Mouse (Mus musculus): ENCODE data around the gene Tns2. TPM values are rescaled to one million over a fixed set of nuclear protein-coding genes. Genes with fewer than 3 reads are reported as not detected.

Gene Tns2
- polyA plus RNA-seq, 1 experiment from 2014 or later, result 48.3 TPM

- ATAC-seq (ENCODE audit: insufficient read depth), result peak; percentile 26; the same call in 1 of the 2 replicates
- no peak for DNase-seq
- Histone ChIP-seq H3K36me3 (ENCODE audit: insufficient read depth) (no peaks in the 10 kb centered on the region), H3K4me3 (ENCODE audit: low read depth, low read length) (peak overlapping the region; percentile 72), H3K9me3 (ENCODE audit: low read depth, low read length) (no peaks in the 10 kb centered on the region), H3K27me3 (ENCODE audit: insufficient read depth, low read length) (no peaks in the 10 kb centered on the region), H3K4me1 (ENCODE audit: insufficient read depth) (peaks cover 8% of the 10 kb centered on the region; the same call in 1 of the 2 replicates), H3K9ac (peak overlapping the region; percentile 27; the same call in 1 of the 2 replicates), H3K4me2 (peak overlapping the region; percentile 61), H3K27ac (ENCODE audit: low read depth) (no peak overlapping the region)
- WGBS, result 12% methylated on average over 6 of the region's 6 CpGs
- no peak for TF ChIP-seq CTCF (IDR thresholded peaks at IDR 0.05; ENCODE audit: low read depth)
Observed at GRCm38 (mm10) chr15:102072963-102073558, 27.2 kb upstream of the Tns2 start.

GRCm38 (mm10) chr15:102073559-102074069, 26.6 kb upstream of the Tns2 start, which contains the start of gene Eif4b:
Gene Eif4b (plus strand): TSS chr15:102073773.
- Histone ChIP-seq H3K36me3 (ENCODE audit: insufficient read depth) (no peaks in the 10 kb centered on the region), H3K9ac (peak within 1 kb of the TSS; percentile 97), H3K4me3 (ENCODE audit: low read depth, low read length) (peak within 1 kb of the TSS; percentile 72), H3K4me2 (peak within 1 kb of the TSS; percentile 89), H3K27me3 (ENCODE audit: insufficient read depth, low read length) (no peaks in the 10 kb centered on the region), H3K27ac (ENCODE audit: low read depth) (peak within 1 kb of the TSS; percentile 89), H3K9me3 (ENCODE audit: low read depth, low read length) (no peaks in the 10 kb centered on the region), H3K4me1 (ENCODE audit: insufficient read depth) (peaks cover 8% of the 10 kb centered on the region; the same call in 1 of the 2 replicates)
- peak; percentile 93 for ATAC-seq (ENCODE audit: insufficient read depth)
- no peak for TF ChIP-seq CTCF (IDR thresholded peaks at IDR 0.05; ENCODE audit: low read depth)
- WGBS, result under 1% methylated on average over 58 of the region's 58 CpGs
- DNase-seq, result peak; percentile 99

- Histone ChIP-seq H3K27ac (ENCODE audit: low read depth) (peak overlapping the region; percentile 89), H3K9me3 (ENCODE audit: low read depth, low read length) (no peaks in the 10 kb centered on the region), H3K4me1 (ENCODE audit: insufficient read depth) (peaks cover 8% of the 10 kb centered on the region; the same call in 1 of the 2 replicates), H3K27me3 (ENCODE audit: insufficient read depth, low read length) (no peaks in the 10 kb centered on the region), H3K4me2 (peak overlapping the region; percentile 89), H3K36me3 (ENCODE audit: insufficient read depth) (0 out of 2 replicates have a peak, but pooled peaks cover 3% of the 10 kb centered on the region), H3K4me3 (ENCODE audit: low read depth, low read length) (peak overlapping the region; percentile 72), H3K9ac (peak overlapping the region; percentile 97)
- no peak for TF ChIP-seq CTCF (IDR thresholded peaks at IDR 0.05; ENCODE audit: low read depth)
- DNase-seq (peak; percentile 74), ATAC-seq (ENCODE audit: insufficient read depth) (peak; percentile 50)
- under 1% methylated on average over 57 of the region's 57 CpGs for WGBS
Observed at GRCm38 (mm10) chr15:102074070-102074731, 26.0 kb upstream of the Tns2 start.

GRCm38 (mm10) chr15:102074876-102075585, 25.2 kb upstream of the Tns2 start:
- peak overlapping the region; percentile 89; the same call in 1 of the 2 replicates for H3K27ac ChIP-seq (ENCODE audit: low read depth)
- H3K4me2 ChIP-seq, result peak overlapping the region; percentile 89
- TF ChIP-seq CTCF (IDR thresholded peaks at IDR 0.05; ENCODE audit: low read depth), result no peak
- peaks cover 8% of the 10 kb centered on the region; the same call in 1 of the 2 replicates for H3K4me1 ChIP-seq (ENCODE audit: insufficient read depth)
- H3K4me3 ChIP-seq (ENCODE audit: low read depth, low read length), result peak overlapping the region; percentile 72
- no peaks in the 10 kb centered on the region for H3K9me3 ChIP-seq (ENCODE audit: low read depth, low read length)
- H3K27me3 ChIP-seq (ENCODE audit: insufficient read depth, low read length), result no peaks in the 10 kb centered on the region
- peak overlapping the region; percentile 97 for H3K9ac ChIP-seq
- DNase-seq (no peak), ATAC-seq (ENCODE audit: insufficient read depth) (no peak)
- H3K36me3 ChIP-seq (ENCODE audit: insufficient read depth), result 0 out of 2 replicates have a peak, but pooled peaks cover 10% of the 10 kb centered on the region
- 5% methylated on average over 11 of the region's 11 CpGs for WGBS

- DNase-seq (no peak), ATAC-seq (ENCODE audit: insufficient read depth) (no peak)
- 90% methylated on average over 2 of the region's 2 CpGs for WGBS
- H3K4me3 ChIP-seq (ENCODE audit: low read depth, low read length), result no peak overlapping the region
- no peaks in the 10 kb centered on the region for H3K9me3 ChIP-seq (ENCODE audit: low read depth, low read length)
- no peaks in the 10 kb centered on the region for H3K27me3 ChIP-seq (ENCODE audit: insufficient read depth, low read length)
- no peak for TF ChIP-seq CTCF (IDR thresholded peaks at IDR 0.05; ENCODE audit: low read depth)
- no peak overlapping the region for H3K27ac ChIP-seq (ENCODE audit: low read depth)
- peaks cover 21% of the 10 kb centered on the region for H3K36me3 ChIP-seq (ENCODE audit: insufficient read depth)
- H3K4me1 ChIP-seq (ENCODE audit: insufficient read depth), result peaks cover 8% of the 10 kb centered on the region; the same call in 1 of the 2 replicates
- H3K4me2 ChIP-seq, result no peak overlapping the region
- no peak overlapping the region for H3K9ac ChIP-seq
Observed at GRCm38 (mm10) chr15:102077111-102077677, 23.0 kb upstream of the Tns2 start.

- Histone ChIP-seq H3K27ac (ENCODE audit: low read depth) (no peak overlapping the region), H3K36me3 (ENCODE audit: insufficient read depth) (peaks cover 42% of the 10 kb centered on the region), H3K9ac (no peak overlapping the region), H3K4me3 (ENCODE audit: low read depth, low read length) (no peak overlapping the region), H3K4me1 (ENCODE audit: insufficient read depth) (peaks cover 8% of the 10 kb centered on the region; the same call in 1 of the 2 replicates), H3K9me3 (ENCODE audit: low read depth, low read length) (no peaks in the 10 kb centered on the region), H3K27me3 (ENCODE audit: insufficient read depth, low read length) (no peaks in the 10 kb centered on the region), H3K4me2 (no peak overlapping the region)
- WGBS, result 67% methylated on average over 4 of the region's 4 CpGs
- TF ChIP-seq CTCF (IDR thresholded peaks at IDR 0.05; ENCODE audit: low read depth), result no peak
- ATAC-seq (ENCODE audit: insufficient read depth) (no peak), DNase-seq (no peak)
Observed at GRCm38 (mm10) chr15:102079221-102079620, 21.0 kb upstream of the Tns2 start.

Data from lung, embryonic 14.5 days (tissue).